Mouse (Mus musculus): ENCODE data around the gene Col17a1. TPM values are rescaled to one million over a fixed set of nuclear protein-coding genes. Genes with fewer than 3 reads are reported as not detected.

Gene Col17a1
- polyA plus RNA-seq, 1 experiment from 2014 or later, result 1.1 TPM

- no peaks in the 10 kb centered on the region for H3K9me3 ChIP-seq (ENCODE audit: control insufficient read depth, low read length)
- H3K4me2 ChIP-seq (ENCODE audit: low read depth, low read length, severe bottlenecking), result no peak overlapping the region
- DNase-seq (ENCODE audit: low spot score) (peak; percentile 33), ATAC-seq (replicated peaks; ENCODE audit: low FRiP score) (no peak)
- 84% methylated on average over 11 of the region's 11 CpGs for WGBS
- H3K27me3 ChIP-seq (ENCODE audit: control insufficient read depth, insufficient read depth, low read length), result no peaks in the 10 kb centered on the region
- H3K4me3 ChIP-seq (ENCODE audit: low read depth, low read length), result no peak overlapping the region
- no peaks in the 10 kb centered on the region for H3K4me1 ChIP-seq (replicated peaks; ENCODE audit: control insufficient read depth, insufficient read depth, low read length)
- H3K9ac ChIP-seq (ENCODE audit: low read length), result no peak overlapping the region
- no peak overlapping the region for H3K27ac ChIP-seq (ENCODE audit: low read depth, low read length)
- H3K36me3 ChIP-seq (ENCODE audit: control insufficient read depth, insufficient read depth, low read length), result no peaks in the 10 kb centered on the region
Observed at GRCm38 (mm10) chr19:47654896-47655295, 37.0 kb downstream of the Col17a1 start.

- no peak overlapping the region for H3K4me3 ChIP-seq (ENCODE audit: low read depth, low read length)
- H3K4me2 ChIP-seq (ENCODE audit: low read depth, low read length, severe bottlenecking), result no peak overlapping the region
- no peaks in the 10 kb centered on the region for H3K4me1 ChIP-seq (replicated peaks; ENCODE audit: control insufficient read depth, insufficient read depth, low read length)
- H3K9ac ChIP-seq (ENCODE audit: low read length), result no peak overlapping the region
- DNase-seq (ENCODE audit: low spot score) (peak; percentile 35), ATAC-seq (replicated peaks; ENCODE audit: low FRiP score) (no peak)
- no peak overlapping the region for H3K27ac ChIP-seq (ENCODE audit: low read depth, low read length)
- no peaks in the 10 kb centered on the region for H3K27me3 ChIP-seq (ENCODE audit: control insufficient read depth, insufficient read depth, low read length)
- WGBS, result 87% methylated on average over 8 of the region's 8 CpGs
- no peaks in the 10 kb centered on the region for H3K36me3 ChIP-seq (ENCODE audit: control insufficient read depth, insufficient read depth, low read length)
- no peaks in the 10 kb centered on the region for H3K9me3 ChIP-seq (ENCODE audit: control insufficient read depth, low read length)
Observed at GRCm38 (mm10) chr19:47653173-47653572, 38.7 kb downstream of the Col17a1 start.

- Histone ChIP-seq H3K4me2 (ENCODE audit: low read depth, low read length, severe bottlenecking) (no peak overlapping the region), H3K9ac (ENCODE audit: low read length) (no peak overlapping the region), H3K27ac (ENCODE audit: low read depth, low read length) (no peak overlapping the region), H3K9me3 (ENCODE audit: control insufficient read depth, low read length) (no peaks in the 10 kb centered on the region), H3K36me3 (ENCODE audit: control insufficient read depth, insufficient read depth, low read length) (no peaks in the 10 kb centered on the region), H3K4me3 (ENCODE audit: low read depth, low read length) (no peak overlapping the region), H3K4me1 (replicated peaks; ENCODE audit: control insufficient read depth, insufficient read depth, low read length) (no peaks in the 10 kb centered on the region), H3K27me3 (ENCODE audit: control insufficient read depth, insufficient read depth, low read length) (no peaks in the 10 kb centered on the region)
- DNase-seq (ENCODE audit: low spot score), result no peak
- ATAC-seq (replicated peaks; ENCODE audit: low FRiP score), result no peak
- WGBS, result 75% methylated on average over 8 of the region's 8 CpGs
Observed at GRCm38 (mm10) chr19:47652255-47652654, 39.6 kb downstream of the Col17a1 start.

GRCm38 (mm10) chr19:47651160-47651480 is 40.8 kb downstream of the Col17a1 start:
- Histone ChIP-seq H3K4me1 (replicated peaks; ENCODE audit: control insufficient read depth, insufficient read depth, low read length) (no peaks in the 10 kb centered on the region), H3K27me3 (ENCODE audit: control insufficient read depth, insufficient read depth, low read length) (no peaks in the 10 kb centered on the region), H3K4me2 (ENCODE audit: low read depth, low read length, severe bottlenecking) (no peak overlapping the region), H3K36me3 (ENCODE audit: control insufficient read depth, insufficient read depth, low read length) (no peaks in the 10 kb centered on the region), H3K9me3 (ENCODE audit: control insufficient read depth, low read length) (no peaks in the 10 kb centered on the region), H3K9ac (ENCODE audit: low read length) (no peak overlapping the region), H3K4me3 (ENCODE audit: low read depth, low read length) (no peak overlapping the region), H3K27ac (ENCODE audit: low read depth, low read length) (no peak overlapping the region)
- ATAC-seq (replicated peaks; ENCODE audit: low FRiP score) (no peak), DNase-seq (ENCODE audit: low spot score) (no peak)
- 88% methylated on average over 5 of the region's 5 CpGs for WGBS

GRCm38 (mm10) chr19:47650366-47651159 is 41.3 kb downstream of the Col17a1 start:
- Histone ChIP-seq H3K4me2 (ENCODE audit: low read depth, low read length, severe bottlenecking) (no peak overlapping the region), H3K27ac (ENCODE audit: low read depth, low read length) (no peak overlapping the region), H3K4me1 (replicated peaks; ENCODE audit: control insufficient read depth, insufficient read depth, low read length) (no peaks in the 10 kb centered on the region), H3K9me3 (ENCODE audit: control insufficient read depth, low read length) (no peaks in the 10 kb centered on the region), H3K9ac (ENCODE audit: low read length) (no peak overlapping the region), H3K4me3 (ENCODE audit: low read depth, low read length) (no peak overlapping the region), H3K36me3 (ENCODE audit: control insufficient read depth, insufficient read depth, low read length) (no peaks in the 10 kb centered on the region), H3K27me3 (ENCODE audit: control insufficient read depth, insufficient read depth, low read length) (no peaks in the 10 kb centered on the region)
- WGBS, result 89% methylated on average over 16 of the region's 16 CpGs
- DNase-seq (ENCODE audit: low spot score) (no peak), ATAC-seq (replicated peaks; ENCODE audit: low FRiP score) (no peak)

- 95% methylated on average over 6 of the region's 6 CpGs for WGBS
- ATAC-seq (replicated peaks; ENCODE audit: low FRiP score), result no peak
- Histone ChIP-seq H3K27ac (ENCODE audit: low read depth, low read length) (no peak overlapping the region), H3K4me1 (replicated peaks; ENCODE audit: control insufficient read depth, insufficient read depth, low read length) (no peaks in the 10 kb centered on the region), H3K4me2 (ENCODE audit: low read depth, low read length, severe bottlenecking) (no peak overlapping the region), H3K4me3 (ENCODE audit: low read depth, low read length) (no peak overlapping the region), H3K9ac (ENCODE audit: low read length) (no peak overlapping the region), H3K9me3 (ENCODE audit: control insufficient read depth, low read length) (no peaks in the 10 kb centered on the region), H3K27me3 (ENCODE audit: control insufficient read depth, insufficient read depth, low read length) (no peaks in the 10 kb centered on the region), H3K36me3 (ENCODE audit: control insufficient read depth, insufficient read depth, low read length) (no peaks in the 10 kb centered on the region)
- no peak for DNase-seq (ENCODE audit: low spot score)
Observed at GRCm38 (mm10) chr19:47649071-47649470, 42.8 kb downstream of the Col17a1 start.

- no peak for ATAC-seq (replicated peaks; ENCODE audit: low FRiP score)
- WGBS, result 92% methylated on average over 6 of the region's 6 CpGs
- H3K36me3 ChIP-seq (ENCODE audit: control insufficient read depth, insufficient read depth, low read length), result no peaks in the 10 kb centered on the region; the same call in 1 of the 2 replicates
- H3K27ac ChIP-seq (ENCODE audit: low read depth, low read length), result no peak overlapping the region
- no peaks in the 10 kb centered on the region for H3K4me1 ChIP-seq (replicated peaks; ENCODE audit: control insufficient read depth, insufficient read depth, low read length)
- no peak for DNase-seq (ENCODE audit: low spot score)
- no peak overlapping the region for H3K9ac ChIP-seq (ENCODE audit: low read length)
- H3K4me3 ChIP-seq (ENCODE audit: low read depth, low read length), result no peak overlapping the region
- no peaks in the 10 kb centered on the region for H3K27me3 ChIP-seq (ENCODE audit: control insufficient read depth, insufficient read depth, low read length)
- H3K4me2 ChIP-seq (ENCODE audit: low read depth, low read length, severe bottlenecking), result no peak overlapping the region
- H3K9me3 ChIP-seq (ENCODE audit: control insufficient read depth, low read length), result no peaks in the 10 kb centered on the region
Observed at GRCm38 (mm10) chr19:47646508-47647120, 45.3 kb downstream of the Col17a1 start.

GRCm38 (mm10) chr19:47645583-47645982 is 46.3 kb downstream of the Col17a1 start:
- H3K9me3 ChIP-seq (ENCODE audit: control insufficient read depth, low read length), result no peaks in the 10 kb centered on the region
- ATAC-seq (replicated peaks; ENCODE audit: low FRiP score) (no peak), DNase-seq (ENCODE audit: low spot score) (no peak)
- H3K4me1 ChIP-seq (replicated peaks; ENCODE audit: control insufficient read depth, insufficient read depth, low read length), result no peaks in the 10 kb centered on the region
- no peak overlapping the region for H3K9ac ChIP-seq (ENCODE audit: low read length)
- 48% methylated on average over 6 of the region's 6 CpGs for WGBS
- H3K4me3 ChIP-seq (ENCODE audit: low read depth, low read length), result no peak overlapping the region
- H3K4me2 ChIP-seq (ENCODE audit: low read depth, low read length, severe bottlenecking), result no peak overlapping the region
- no peak overlapping the region for H3K27ac ChIP-seq (ENCODE audit: low read depth, low read length)
- H3K27me3 ChIP-seq (ENCODE audit: control insufficient read depth, insufficient read depth, low read length), result no peaks in the 10 kb centered on the region
- no peaks in the 10 kb centered on the region; the same call in 1 of the 2 replicates for H3K36me3 ChIP-seq (ENCODE audit: control insufficient read depth, insufficient read depth, low read length)

GRCm38 (mm10) chr19:47643910-47644309 is 48.0 kb downstream of the Col17a1 start:
- WGBS, result 71% methylated on average over 2 of the region's 2 CpGs
- H3K4me2 ChIP-seq (ENCODE audit: low read depth, low read length, severe bottlenecking), result no peak overlapping the region
- no peaks in the 10 kb centered on the region; the same call in 1 of the 2 replicates for H3K36me3 ChIP-seq (ENCODE audit: control insufficient read depth, insufficient read depth, low read length)
- no peaks in the 10 kb centered on the region for H3K9me3 ChIP-seq (ENCODE audit: control insufficient read depth, low read length)
- no peaks in the 10 kb centered on the region for H3K27me3 ChIP-seq (ENCODE audit: control insufficient read depth, insufficient read depth, low read length)
- H3K4me1 ChIP-seq (replicated peaks; ENCODE audit: control insufficient read depth, insufficient read depth, low read length), result no peaks in the 10 kb centered on the region
- DNase-seq (ENCODE audit: low spot score) (no peak), ATAC-seq (replicated peaks; ENCODE audit: low FRiP score) (no peak)
- no peak overlapping the region for H3K4me3 ChIP-seq (ENCODE audit: low read depth, low read length)
- no peak overlapping the region for H3K9ac ChIP-seq (ENCODE audit: low read length)
- H3K27ac ChIP-seq (ENCODE audit: low read depth, low read length), result no peak overlapping the region
